Mouse (Mus musculus) CD4-positive, CD25-positive, alpha-beta regulatory T cell, adult 4 months (primary cell): ENCODE measurements around the gene Abhd17c. TPM values are rescaled to one million over a fixed set of nuclear protein-coding genes. Genes with fewer than 3 reads are reported as not detected.
A peak's percentile ranks its signal among the peaks of the same experiment; 100 is the strongest.
"Not testable (repeated sequence)": the region's sequence is repeated elsewhere in the genome, so short reads cannot be mapped to it uniquely, and the experiment has no call there.

Experiments
- ATAC-seq: one replicate; pipeline ENCODE4 v1.8.0; 2017
- polyA plus RNA-seq, 2 experiments: library from polyadenylated mRNA; unstranded; fragments of 100-300 nt; shearing (Covaris generic); gene quantifications; one replicate each; pipeline ENCODE4 v1.2.1; 2017

The Abhd17c gene
- polyA plus RNA-seq, 2 experiments from 2014 or later: 6.1 to 11.7 TPM

GRCm38 (mm10) chr7:84152374-84152773, 681 bp upstream of the Abhd17c start:
- no peak for ATAC-seq

- ATAC-seq: peak; percentile 93
Measured at GRCm38 (mm10) chr7:84151960-84152334, 254 bp upstream of the Abhd17c start.

- ATAC-seq: no peak
Measured at GRCm38 (mm10) chr7:84150361-84151000, 1.2 kb downstream of the Abhd17c start.

GRCm38 (mm10) chr7:84149821-84150220, 1.9 kb downstream of the Abhd17c start:
- ATAC-seq: no peak

- no peak for ATAC-seq
Measured at GRCm38 (mm10) chr7:84148896-84149295, 2.8 kb downstream of the Abhd17c start.

GRCm38 (mm10) chr7:84147746-84148145, 3.9 kb downstream of the Abhd17c start:
- ATAC-seq: no peak

GRCm38 (mm10) chr7:84145633-84146032, 6.1 kb downstream of the Abhd17c start:
- no peak for ATAC-seq

- peak; percentile 70 for ATAC-seq
Measured at GRCm38 (mm10) chr7:84142736-84143473, 8.8 kb downstream of the Abhd17c start.

- ATAC-seq: no peak
Measured at GRCm38 (mm10) chr7:84142196-84142595, 9.5 kb downstream of the Abhd17c start.

GRCm38 (mm10) chr7:84139566-84139965, 12.1 kb downstream of the Abhd17c start:
- no peak for ATAC-seq

GRCm38 (mm10) chr7:84138731-84139130, 13.0 kb downstream of the Abhd17c start:
- ATAC-seq: no peak

- ATAC-seq: no peak
Measured at GRCm38 (mm10) chr7:84137779-84138178, 13.9 kb downstream of the Abhd17c start.

GRCm38 (mm10) chr7:84135799-84136700, 15.6 kb downstream of the Abhd17c start:
- no peak for ATAC-seq

- no peak for ATAC-seq
Measured at GRCm38 (mm10) chr7:84132704-84133103, 19.0 kb downstream of the Abhd17c start.

GRCm38 (mm10) chr7:84131736-84132135, 20.0 kb downstream of the Abhd17c start:
- no peak for ATAC-seq

GRCm38 (mm10) chr7:84128661-84129060, 23.0 kb downstream of the Abhd17c start:
- no peak for ATAC-seq

- no peak for ATAC-seq
Measured at GRCm38 (mm10) chr7:84125730-84126129, 26.0 kb downstream of the Abhd17c start.

- ATAC-seq: not testable (repeated sequence)
Measured at GRCm38 (mm10) chr7:84123651-84124050, 28.0 kb downstream of the Abhd17c start.

- ATAC-seq: no peak
Measured at GRCm38 (mm10) chr7:84121778-84122177, 29.9 kb downstream of the Abhd17c start.

- ATAC-seq: peak; percentile 24
Measured at GRCm38 (mm10) chr7:84120142-84120760, 31.4 kb downstream of the Abhd17c start.

GRCm38 (mm10) chr7:84119216-84120105, 32.2 kb downstream of the Abhd17c start:
- peak; percentile 51 for ATAC-seq
